Mouse (Mus musculus): Measurements from ENCODE around the gene Snph.
"Not testable (repeated sequence)": the region's sequence is repeated elsewhere in the genome, so short reads cannot be mapped to it uniquely, and the experiment has no call there.

Gene Snph

GRCm38 (mm10) chr2:151632159-151632814 lies at the start of gene Snph:
Gene Snph, minus strand, starts transcription at chr2:151632593.
- no peak for DNase-seq (ENCODE audit: extremely low read depth, low read depth)

GRCm38 (mm10) chr2:151676234-151676633 lies 43.8 kb upstream of the Snph start:
- DNase-seq (ENCODE audit: extremely low read depth, low read depth) = no peak

GRCm38 (mm10) chr2:151670968-151671329 lies 38.6 kb upstream of the Snph start:
- no peak for DNase-seq (ENCODE audit: extremely low read depth, low read depth)

- no peak for DNase-seq (ENCODE audit: extremely low read depth, low read depth)
Observed at GRCm38 (mm10) chr2:151670026-151670967, 37.9 kb upstream of the Snph start.

GRCm38 (mm10) chr2:151668433-151668832 lies 36.0 kb upstream of the Snph start, which contains the start of gene Rad21l:
Gene Rad21l, minus strand, starts transcription at chr2:151668533.
- no peak for DNase-seq (ENCODE audit: extremely low read depth, low read depth)

- DNase-seq (ENCODE audit: extremely low read depth, low read depth) = no peak
Observed at GRCm38 (mm10) chr2:151652053-151652452, 19.7 kb upstream of the Snph start.

GRCm38 (mm10) chr2:151636015-151636402 lies 3.6 kb upstream of the Snph start:
- DNase-seq (ENCODE audit: extremely low read depth, low read depth) = no peak

- DNase-seq (ENCODE audit: extremely low read depth, low read depth) = no peak
Observed at GRCm38 (mm10) chr2:151635362-151636014, 3.1 kb upstream of the Snph start.

GRCm38 (mm10) chr2:151634903-151635302 lies 2.5 kb upstream of the Snph start:
- no peak for DNase-seq (ENCODE audit: extremely low read depth, low read depth)

GRCm38 (mm10) chr2:151632982-151633381 lies 589 bp upstream of the Snph start:
- DNase-seq (ENCODE audit: extremely low read depth, low read depth) = no peak

- no peak for DNase-seq (ENCODE audit: extremely low read depth, low read depth)
Observed at GRCm38 (mm10) chr2:151631406-151632158, 811 bp downstream of the Snph start.

GRCm38 (mm10) chr2:151629310-151629709 lies 3.1 kb downstream of the Snph start:
- DNase-seq (ENCODE audit: extremely low read depth, low read depth) = no peak

GRCm38 (mm10) chr2:151628011-151628410 lies 4.4 kb downstream of the Snph start:
- no peak for DNase-seq (ENCODE audit: extremely low read depth, low read depth)

- DNase-seq (ENCODE audit: extremely low read depth, low read depth) = no peak
Observed at GRCm38 (mm10) chr2:151626296-151626695, 6.1 kb downstream of the Snph start.

GRCm38 (mm10) chr2:151623776-151624175 lies 8.6 kb downstream of the Snph start:
- DNase-seq (ENCODE audit: extremely low read depth, low read depth) = no peak

- no peak for DNase-seq (ENCODE audit: extremely low read depth, low read depth)
Observed at GRCm38 (mm10) chr2:151616551-151617329, 15.7 kb downstream of the Snph start.

- not testable (repeated sequence) for DNase-seq (ENCODE audit: extremely low read depth, low read depth)
Observed at GRCm38 (mm10) chr2:151615779-151616178, 16.6 kb downstream of the Snph start.

GRCm38 (mm10) chr2:151609974-151610373 lies 22.4 kb downstream of the Snph start:
- no peak for DNase-seq (ENCODE audit: extremely low read depth, low read depth)

- no peak for DNase-seq (ENCODE audit: extremely low read depth, low read depth)
Observed at GRCm38 (mm10) chr2:151608435-151608834, 24.0 kb downstream of the Snph start.

- no peak for DNase-seq (ENCODE audit: extremely low read depth, low read depth)
Observed at GRCm38 (mm10) chr2:151605437-151605987, 26.9 kb downstream of the Snph start.

All from MEL-GATA-1-ER (cell line).